Mouse (Mus musculus): ENCODE measurements around the gene Timm23.

Timm23 gene

GRCm38 (mm10) chr14:32134293-32134692, 67.4 kb downstream of the Timm23 start:
- CTCF ChIA-PET, result no interaction called here

GRCm38 (mm10) chr14:32131836-32132235, 69.9 kb downstream of the Timm23 start:
- CTCF ChIA-PET, result no interaction called here
